Mouse (Mus musculus) testis, adult 2 months (tissue): Measurements from ENCODE around the gene Ankrd13d.

Experiments
- CTCF ChIP-seq: fragments of 200-500 bp; IDR thresholded peaks from 2 replicates; pipeline ENCODE4 v1.5.1; 2012; ENCODE audit warnings: low read depth, mild to moderate bottlenecking, inconsistent platforms, low read length, moderate library complexity; ENCODE audit not compliant: control insufficient read depth, insufficient read depth, insufficient replicate concordance
- POLR2A ChIP-seq: fragments of 200-500 bp; IDR thresholded peaks from 2 replicates; pipeline ENCODE4 v1.6.1; 2012; ENCODE audit warnings: low read depth, mild to moderate bottlenecking, inconsistent platforms, low read length, moderate library complexity; ENCODE audit not compliant: control insufficient read depth

DNA sequence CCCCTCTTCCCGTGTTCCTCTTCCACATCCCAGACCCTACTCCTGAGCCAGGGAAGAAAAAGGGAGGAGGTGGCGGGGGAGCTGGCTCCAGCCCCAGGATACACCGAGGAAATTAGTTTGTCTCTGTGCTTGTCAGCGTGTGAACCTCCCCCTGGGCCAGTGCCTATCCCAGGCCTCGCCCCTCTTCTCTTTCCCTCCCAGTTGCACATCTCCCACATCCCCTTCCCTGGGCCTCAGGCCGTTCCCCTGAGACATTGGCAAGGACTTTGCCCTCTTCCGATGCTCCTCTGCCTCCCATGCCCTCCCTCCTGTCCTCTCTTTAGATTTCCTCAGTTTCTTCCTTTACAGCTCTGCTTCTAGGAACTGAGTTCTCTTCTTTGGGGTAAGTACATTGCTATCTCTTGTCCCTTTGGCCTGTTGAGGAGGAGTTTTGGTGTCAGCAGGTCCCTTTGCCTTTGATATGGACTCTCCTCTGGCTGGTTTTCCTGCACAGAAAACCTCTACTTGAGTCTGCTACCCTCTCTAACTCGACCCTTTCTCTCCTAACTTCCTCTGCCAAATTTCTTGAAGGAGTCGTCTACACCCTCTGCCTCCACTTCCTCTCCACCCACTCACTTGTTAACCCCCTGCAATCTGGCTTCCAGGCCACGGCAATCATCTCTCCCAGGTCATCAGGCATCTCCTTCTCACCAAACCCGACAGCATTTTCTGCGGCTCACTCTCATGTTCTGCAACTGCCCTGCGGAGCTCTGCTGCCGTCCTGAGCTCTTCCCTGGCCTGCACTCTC is 61.8 kb downstream of the Ankrd13d start:
- TF ChIP-seq CTCF = no peak
- no peak for TF ChIP-seq POLR2A
